Comparison of ENCODE assay signal across 9 mouse cellular contexts in the genomic region with DNA sequence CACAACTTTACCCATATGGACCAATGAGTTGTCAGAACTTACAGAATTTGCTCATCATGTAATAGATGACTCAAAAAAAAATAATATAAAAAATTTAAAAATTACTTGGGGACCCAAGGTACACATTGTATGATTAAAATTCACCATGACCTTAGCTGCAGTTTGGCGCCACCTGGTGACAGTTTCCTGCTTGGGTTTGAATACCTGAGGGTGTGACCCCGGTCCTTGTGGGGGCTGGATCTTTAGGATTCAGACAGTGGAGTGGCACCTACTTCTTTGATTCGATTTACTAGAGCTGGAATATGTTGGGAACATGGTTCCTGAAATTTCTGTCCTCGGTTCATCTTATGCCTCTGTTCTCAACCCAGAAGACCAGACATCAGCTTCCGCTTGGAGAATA.
DNase-seq lines count a peak whose midpoint lies in the region; ATAC-seq and TF ChIP-seq lines count a peak whose summit lies in the region.
"Had no signal": no experiment of that assay in that cellular context is flagged by ENCODE, and none has a peak within 500 bp of the region (broad histone marks: within the 10 kb centered on the region; RNA-seq: fewer than 3 reads in every experiment).

No protein-coding gene starts in this region.

- H3K27me3 ChIP-seq in kidney, embryonic 14.5 days (ENCODE audit: control insufficient read depth, insufficient read depth, low read length), result no peaks in the 10 kb centered on the region
- no peaks in the 10 kb centered on the region for H3K27me3 ChIP-seq in thymus, adult 2 months (ENCODE audit: control insufficient read depth, insufficient read depth, low read length)
- no peaks in the 10 kb centered on the region for H3K27me3 ChIP-seq in stomach, postnatal 0 days (ENCODE audit: control insufficient read depth, insufficient read depth, low read length)
- H3K27me3 ChIP-seq in forebrain, embryonic 10.5 days (ENCODE audit: poor library complexity, severe bottlenecking), result 0 out of 2 replicates have a peak, but pooled peaks cover 11% of the 10 kb centered on the region
- H3K27me3 ChIP-seq: embryonic facial prominence, embryonic 12.5 days; liver, embryonic 15.5 days had no signal

- peak; percentile 17 for DNase-seq in kidney, adult 9 months
- DNase-seq in thymus, postnatal 4 days, result peak; percentile 59
- DNase-seq in thymus, adult 2 months, result no peak
- peak; percentile 26 for DNase-seq in stomach, postnatal 0 days (ENCODE audit: low spot score)
- no peak for DNase-seq in forebrain, embryonic 10.5 days (ENCODE audit: extremely low spot score, low spot score)

- no peak for TF ChIP-seq CTCF in thymus, adult 2 months (IDR thresholded peaks at IDR 0.05; ENCODE audit: borderline replicate concordance, control insufficient read depth, extremely low read depth, insufficient read depth, low read length, poor library complexity)
- TF ChIP-seq CTCF in bone marrow, adult 2 months (IDR thresholded peaks at IDR 0.05; ENCODE audit: control insufficient read depth, insufficient read depth, low read length), result peak; percentile 30; the same call in 1 of the 2 replicates
- peak; percentile 58 for TF ChIP-seq CTCF in stomach, postnatal 0 days (IDR thresholded peaks at IDR 0.05; ENCODE audit: low read depth)

- no peak for ATAC-seq in kidney, embryonic 14.5 days (ENCODE audit: low FRiP score, low TSS enrichment)
- no peak for ATAC-seq in stomach, postnatal 0 days (ENCODE audit: low FRiP score, low TSS enrichment)

- H3K9me3 ChIP-seq in kidney, embryonic 14.5 days (ENCODE audit: control insufficient read depth, low read length), result no peaks in the 10 kb centered on the region
- no peaks in the 10 kb centered on the region for H3K9me3 ChIP-seq in stomach, postnatal 0 days (ENCODE audit: control insufficient read depth, low read length)
- no peaks in the 10 kb centered on the region for H3K9me3 ChIP-seq in forebrain, embryonic 10.5 days
- H3K9me3 ChIP-seq: embryonic facial prominence, embryonic 12.5 days; liver, embryonic 15.5 days had no signal

- no peak overlapping the region for H3K4me2 ChIP-seq in kidney, embryonic 14.5 days (replicated peaks; ENCODE audit: low read depth, low read length)
- H3K4me2 ChIP-seq in stomach, postnatal 0 days (replicated peaks; ENCODE audit: low read depth), result no peak overlapping the region
- H3K4me2 ChIP-seq: embryonic facial prominence, embryonic 12.5 days; liver, embryonic 15.5 days had no signal

- no peak overlapping the region for H3K27ac ChIP-seq in kidney, embryonic 14.5 days (ENCODE audit: low read depth, low read length)
- H3K27ac ChIP-seq in thymus, adult 2 months (ENCODE audit: control insufficient read depth, insufficient read depth, low read length), result no peak overlapping the region
- no peak overlapping the region for H3K27ac ChIP-seq in bone marrow, adult 2 months (ENCODE audit: control insufficient read depth, insufficient read depth, low read depth, low read length, poor library complexity)
- no peak overlapping the region for H3K27ac ChIP-seq in stomach, postnatal 0 days (replicated peaks)
- H3K27ac ChIP-seq in forebrain, embryonic 10.5 days, result no peak overlapping the region
- H3K27ac ChIP-seq: embryonic facial prominence, embryonic 12.5 days; liver, embryonic 15.5 days had no signal

- H3K36me3 ChIP-seq in kidney, embryonic 14.5 days (ENCODE audit: control insufficient read depth, insufficient read depth, low read length), result no peaks in the 10 kb centered on the region
- no peaks in the 10 kb centered on the region for H3K36me3 ChIP-seq in thymus, adult 2 months (ENCODE audit: control insufficient read depth, insufficient read depth, low read length)
- H3K36me3 ChIP-seq in stomach, postnatal 0 days (ENCODE audit: control insufficient read depth, insufficient read depth, low read length), result no peaks in the 10 kb centered on the region
- no peaks in the 10 kb centered on the region for H3K36me3 ChIP-seq in forebrain, embryonic 10.5 days (replicated peaks)
- H3K36me3 ChIP-seq: embryonic facial prominence, embryonic 12.5 days; liver, embryonic 15.5 days had no signal

- no peak overlapping the region for H3K9ac ChIP-seq in kidney, embryonic 14.5 days (ENCODE audit: low read depth, low read length)
- no peak overlapping the region for H3K9ac ChIP-seq in stomach, postnatal 0 days (ENCODE audit: low read length)
- H3K9ac ChIP-seq: embryonic facial prominence, embryonic 12.5 days; liver, embryonic 15.5 days had no signal

- no peaks in the 10 kb centered on the region for H3K4me1 ChIP-seq in kidney, embryonic 14.5 days (ENCODE audit: control insufficient read depth, insufficient read depth, low read length)
- H3K4me1 ChIP-seq in thymus, adult 2 months (replicated peaks; ENCODE audit: control insufficient read depth, insufficient read depth, low read length), result no peaks in the 10 kb centered on the region
- H3K4me1 ChIP-seq in bone marrow, adult 2 months (ENCODE audit: control insufficient read depth, insufficient read depth, low read length), result no peaks in the 10 kb centered on the region
- no peaks in the 10 kb centered on the region for H3K4me1 ChIP-seq in stomach, postnatal 0 days (replicated peaks; ENCODE audit: control insufficient read depth, insufficient read depth)
- H3K4me1 ChIP-seq in forebrain, embryonic 10.5 days, result peaks cover 7% of the 10 kb centered on the region; the same call in 1 of the 2 replicates
- H3K4me1 ChIP-seq: liver, embryonic 15.5 days had no signal

- TF ChIP-seq POLR2A in thymus, adult 2 months (IDR thresholded peaks at IDR 0.05; ENCODE audit: control insufficient read depth, extremely low read depth, insufficient read depth, low read length, poor library complexity), result no peak
- TF ChIP-seq POLR2A in bone marrow, adult 2 months (IDR thresholded peaks at IDR 0.05; ENCODE audit: borderline replicate concordance, control insufficient read depth, low read depth, low read length), result no peak

- TF ChIP-seq EP300 in stomach, postnatal 0 days (optimal IDR thresholded peaks at IDR 0.05), result no peak

- WGBS in kidney, embryonic 14.5 days, result 65% methylated on average over 5 of the region's 5 CpGs
- 47% methylated on average over 5 of the region's 5 CpGs for WGBS in thymus, adult 2 months
- 39% methylated on average over 5 of the region's 5 CpGs for WGBS in bone marrow, adult 2 months
- 71% methylated on average over 5 of the region's 5 CpGs for WGBS in stomach, postnatal 0 days
- WGBS in forebrain, embryonic 10.5 days, result 78% methylated on average over 5 of the region's 5 CpGs

- H3K4me3 ChIP-seq in kidney, embryonic 14.5 days (ENCODE audit: low read length), result no peak overlapping the region
- H3K4me3 ChIP-seq in thymus, adult 2 months (ENCODE audit: control insufficient read depth, insufficient read depth, low read length), result no peak overlapping the region
- H3K4me3 ChIP-seq in bone marrow, adult 2 months (replicated peaks; ENCODE audit: control insufficient read depth, low read depth, low read length), result no peak overlapping the region
- H3K4me3 ChIP-seq in stomach, postnatal 0 days (ENCODE audit: low read depth, low read length), result no peak overlapping the region
- no peak overlapping the region for H3K4me3 ChIP-seq in forebrain, embryonic 10.5 days
- H3K4me3 ChIP-seq: embryonic facial prominence, embryonic 12.5 days; liver, embryonic 15.5 days had no signal

Comparison
In these comparisons a context has a peak if more than half of its experiments do, and no peak if none do; other contexts are left out.
1. DNase-seq: peak in kidney, adult 9 months (single experiment), thymus, postnatal 4 days (single experiment) and stomach, postnatal 0 days (single experiment); none in thymus, adult 2 months (single experiment) and forebrain, embryonic 10.5 days (single experiment).